Mouse (Mus musculus) limb, embryonic 14.5 days (tissue): ENCODE data around the gene Gm10720. TPM values are rescaled to one million over a fixed set of nuclear protein-coding genes. Genes with fewer than 3 reads are reported as not detected.
"Not testable (repeated sequence)": the region's sequence is repeated elsewhere in the genome, so short reads cannot be mapped to it uniquely, and the experiment has no call there.

Experiments used
- ATAC-seq: fragments of 200-750 bp; cut with Nextera tagmentation; 2 replicates; pipeline ENCODE4 v1.8.0; 2017; ENCODE audit warnings: low read depth, moderate number of reproducible peaks, moderate TSS enrichment; ENCODE audit not compliant: low FRiP score
- DNase-seq: peaks from one replicate; pipeline ENCODE4 v3.0.0-alpha.2; 2015; ENCODE audit warnings: low spot score
- H3K27ac ChIP-seq: fragments of 300-500 bp; sonication (generic); replicated peaks from 2 replicates; pipeline ENCODE4 v1.5.1; 2014; ENCODE audit warnings: low read depth, mild to moderate bottlenecking, low read length, moderate library complexity, mixed read lengths
- H3K27me3 ChIP-seq: fragments of 300-500 bp; sonication (generic); 2 replicates; pipeline ENCODE4 v1.6.1; 2014; ENCODE audit warnings: low read length, mixed read lengths; ENCODE audit not compliant: control insufficient read depth, insufficient read depth
- H3K36me3 ChIP-seq: fragments of 300-500 bp; sonication (generic); 2 replicates; pipeline ENCODE4 v1.6.1; 2014; ENCODE audit warnings: mild to moderate bottlenecking, low read length, moderate library complexity, mixed read lengths; ENCODE audit not compliant: control insufficient read depth, insufficient read depth
- H3K4me1 ChIP-seq: fragments of 300-500 bp; sonication (generic); 2 replicates; pipeline ENCODE4 v1.6.1; 2014; ENCODE audit warnings: antibody characterized with exemption, low read length, mixed read lengths; ENCODE audit not compliant: control insufficient read depth, insufficient read depth
- H3K4me2 ChIP-seq: fragments of 300-500 bp; sonication (generic); replicated peaks from 2 replicates; pipeline ENCODE4 v1.6.1; 2014; ENCODE audit warnings: low read depth, mild to moderate bottlenecking, low read length, moderate library complexity; ENCODE audit not compliant: severe bottlenecking
- H3K4me3 ChIP-seq: fragments of 300-500 bp; sonication (generic); replicated peaks from 2 replicates; pipeline ENCODE4 v1.5.1; 2014; ENCODE audit warnings: low read length
- H3K9ac ChIP-seq: fragments of 300-500 bp; sonication (generic); 2 replicates; pipeline ENCODE4 v1.6.1; 2014; ENCODE audit warnings: mild to moderate bottlenecking, low read depth, low read length, moderate library complexity; ENCODE audit not compliant: severe bottlenecking
- H3K9me3 ChIP-seq: fragments of 300-500 bp; sonication (generic); 2 replicates; pipeline ENCODE4 v1.6.1; 2016; ENCODE audit warnings: low read length; ENCODE audit not compliant: control insufficient read depth
- WGBS: fragments of 180-500 bp; shearing (Covaris S2); extraction: QIAGEN DNeasy Blood & Tissue Kit; methylation state at CpG from one replicate; pipeline ENCODE4 v1.1.7; 2014; 5-methylcytosine and 5-hydroxymethylcytosine counted together
- microRNA-seq: library from miRNA; unstranded; fragments of <30 nt; microRNA quantifications from one replicate; pipeline ENCODE4, GENCODE M21; 2016
- polyA plus RNA-seq, 2 experiments: library from polyadenylated mRNA; depleted of rRNA in 1 of 2; stranded (reverse) in 1 of 2; unstranded in 1 of 2; fragments of >200 nt; fragmentation: Nextera tagmentation in 1 of 2; extraction: Ambion mirVana in 1 of 2; gene quantifications; 2 replicates each; pipeline versions ENCODE4 v1.2.1 to v1.2.3; 2012 to 2014

Gm10720 gene
- polyA plus RNA-seq, 2 experiments = not detected

DNA sequence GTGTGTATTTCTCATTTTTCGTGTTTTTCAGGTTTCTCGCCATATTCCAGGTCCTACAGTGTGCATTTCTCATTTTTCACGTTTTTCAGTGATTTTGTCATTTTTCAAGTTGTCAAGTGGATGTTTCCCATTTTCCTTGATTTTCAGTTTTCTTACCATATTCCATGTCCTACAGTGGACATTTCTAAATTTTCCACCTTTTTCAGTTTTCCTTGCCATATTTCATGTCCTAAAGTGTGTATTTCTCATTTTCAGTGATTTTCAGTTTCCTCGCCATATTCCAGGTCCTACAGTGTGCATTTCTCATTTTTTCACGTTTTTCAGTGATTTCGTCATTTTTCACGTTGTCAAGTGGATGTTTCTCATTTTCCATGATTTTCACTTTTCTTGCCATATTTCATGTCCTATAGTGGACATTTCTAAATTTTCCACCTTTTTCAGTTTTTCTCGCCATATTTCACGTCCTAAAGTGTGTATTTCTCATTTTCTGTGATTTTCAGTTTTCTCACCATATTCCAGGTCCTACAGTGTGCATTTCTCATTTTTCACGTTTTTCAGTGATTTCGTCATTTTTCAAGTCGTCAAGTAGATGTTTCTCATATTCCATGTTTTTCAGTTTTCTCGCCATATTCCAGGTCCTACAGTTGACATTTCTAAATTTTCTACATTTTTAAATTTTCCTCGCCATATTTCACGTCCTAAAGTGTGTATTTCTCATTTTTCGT lies 14.0 kb downstream of the Gm10720 start:
- WGBS = 65% methylated on average over 12 of the region's 16 CpGs
- not testable (repeated sequence) for DNase-seq

DNA sequence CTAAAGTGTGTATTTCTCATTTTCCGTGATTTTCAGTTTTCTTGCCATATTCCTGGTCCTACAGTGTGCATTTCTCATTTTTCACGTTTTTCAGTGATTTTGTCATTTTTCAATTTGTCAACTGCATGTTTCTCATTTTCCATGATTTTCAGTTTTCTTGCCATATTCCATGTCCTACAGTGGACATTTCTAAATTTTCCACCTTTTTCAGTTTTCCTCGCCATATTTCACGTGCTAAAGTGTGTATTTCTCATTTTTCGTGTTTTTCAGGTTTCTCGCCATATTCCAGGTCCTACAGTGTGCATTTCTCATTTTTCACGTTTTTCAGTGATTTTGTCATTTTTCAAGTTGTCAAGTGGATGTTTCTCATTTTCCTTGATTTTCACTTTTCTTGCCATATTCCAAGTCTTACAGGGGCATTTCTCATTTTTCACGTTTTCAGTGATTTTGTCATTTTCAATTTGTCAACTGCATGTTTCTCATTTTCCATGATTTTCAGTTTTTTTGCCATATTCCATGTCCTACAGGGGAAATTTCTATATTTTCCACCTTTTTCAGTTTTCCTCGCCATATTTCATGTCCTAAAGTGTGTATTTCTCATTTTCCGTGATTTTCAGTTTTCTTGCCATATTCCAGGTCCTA lies 15.3 kb downstream of the Gm10720 start:
- WGBS = 78% methylated on average over 2 of the region's 10 CpGs

More for the DNA sequence above, 14.0 kb downstream of the Gm10720 start:
- not testable (repeated sequence) for H3K27me3 ChIP-seq, H3K9ac ChIP-seq, H3K9me3 ChIP-seq, H3K27ac ChIP-seq, H3K4me2 ChIP-seq, H3K36me3 ChIP-seq, H3K4me3 ChIP-seq, H3K4me1 ChIP-seq, ATAC-seq

DNA sequence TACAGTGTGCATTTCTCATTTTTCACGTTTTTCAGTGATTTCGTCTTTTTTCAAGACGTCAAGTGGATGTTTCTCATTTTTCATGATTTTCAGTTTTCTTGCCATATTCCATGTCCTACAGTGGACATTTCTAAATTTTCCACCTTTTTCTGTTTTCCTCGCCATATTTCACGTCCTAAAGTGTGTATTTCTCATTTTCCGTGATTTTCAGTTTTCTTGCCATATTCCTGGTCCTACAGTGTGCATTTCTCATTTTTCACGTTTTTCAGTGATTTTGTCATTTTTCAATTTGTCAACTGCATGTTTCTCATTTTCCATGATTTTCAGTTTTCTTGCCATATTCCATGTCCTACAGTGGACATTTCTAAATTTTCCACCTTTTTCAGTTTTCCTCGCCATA lies 18.8 kb downstream of the Gm10720 start, which contains the start of gene Gm17535:
TSS of gene Gm17535 (plus strand) at position 301 of the 400 bp plus-strand sequence.
- not testable (repeated sequence) for H3K36me3 ChIP-seq, H3K27ac ChIP-seq, H3K4me3 ChIP-seq, DNase-seq, H3K9me3 ChIP-seq, H3K9ac ChIP-seq, H3K4me1 ChIP-seq, ATAC-seq, H3K27me3 ChIP-seq, H3K4me2 ChIP-seq
- WGBS = no CpG with 5 or more reads among the region's 8 CpGs

More for the DNA sequence above, 15.3 kb downstream of the Gm10720 start:
- H3K27me3 ChIP-seq, H3K4me2 ChIP-seq, H3K4me3 ChIP-seq, ATAC-seq, H3K9me3 ChIP-seq, H3K36me3 ChIP-seq, H3K27ac ChIP-seq, H3K4me1 ChIP-seq, H3K9ac ChIP-seq: not testable (repeated sequence)
- DNase-seq = peak; percentile 90

DNA sequence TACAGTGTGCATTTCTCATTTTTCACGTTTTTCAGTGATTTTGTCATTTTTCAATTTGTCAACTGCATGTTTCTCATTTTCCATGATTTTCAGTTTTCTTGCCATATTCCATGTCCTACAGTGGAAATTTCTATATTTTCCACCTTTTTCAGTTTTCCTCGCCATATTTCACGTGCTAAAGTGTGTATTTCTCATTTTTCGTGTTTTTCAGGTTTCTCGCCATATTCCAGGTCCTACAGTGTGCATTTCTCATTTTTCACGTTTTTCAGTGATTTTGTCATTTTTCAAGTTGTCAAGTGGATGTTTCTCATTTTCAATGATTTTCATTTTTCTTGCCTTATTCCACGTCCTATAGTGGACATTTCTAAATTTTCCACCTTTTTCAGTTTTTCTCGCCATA lies 21.1 kb downstream of the Gm10720 start, which contains the start of gene Gm10715:
TSS of gene Gm10715 (plus strand) at position 301 of the 400 bp plus-strand sequence.
- not testable (repeated sequence) for H3K27me3 ChIP-seq, H3K4me3 ChIP-seq, H3K27ac ChIP-seq, H3K9me3 ChIP-seq, H3K36me3 ChIP-seq, DNase-seq, ATAC-seq, H3K4me2 ChIP-seq, H3K9ac ChIP-seq, H3K4me1 ChIP-seq
- WGBS = 82% methylated on average over 6 of the region's 8 CpGs

DNA sequence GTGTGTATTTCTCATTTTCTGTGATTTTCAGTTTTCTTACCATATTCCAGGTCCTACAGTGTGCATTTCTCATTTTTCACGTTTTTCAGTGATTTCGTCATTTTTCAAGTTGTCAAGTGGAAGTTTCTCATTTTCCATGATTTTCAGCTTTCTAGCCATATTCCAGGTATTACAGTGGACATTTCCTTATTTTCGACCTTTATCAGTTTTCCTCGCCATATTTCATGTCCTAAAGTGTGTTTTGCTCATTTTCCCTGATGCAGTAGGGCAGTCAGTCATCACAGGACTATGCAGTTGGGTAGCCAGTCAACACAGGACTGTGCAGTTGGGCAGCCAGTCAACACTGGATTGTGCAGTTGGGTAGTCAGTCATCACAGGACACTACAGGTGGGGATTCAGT lies 22.7 kb downstream of the Gm10720 start:
- ATAC-seq, H3K9me3 ChIP-seq, H3K27me3 ChIP-seq, H3K4me1 ChIP-seq, DNase-seq, H3K4me3 ChIP-seq, H3K36me3 ChIP-seq, H3K27ac ChIP-seq, H3K9ac ChIP-seq, H3K4me2 ChIP-seq: not testable (repeated sequence)
- WGBS = 57% methylated on average over 4 of the region's 4 CpGs

Small RNA genes lying within 50 kb of the gene (microRNA-seq; reads per million reads assigned to microRNA genes)
- not detected for gene Mir101c

Other genes starting within 250 kb of the Gm10720 start
- not detected in 2 replicates for gene Gm10722, start 14.7 kb upstream of the Gm10720 start, polyA plus RNA-seq (2012; rRNA removed)
- not detected in 2 replicates for gene Gm10722, start 14.7 kb upstream of the Gm10720 start, polyA plus RNA-seq (2014; fragmentation: Nextera tagmentation; extraction: Ambion mirVana)
- gene Gm11168, start 12.3 kb upstream of the Gm10720 start, polyA plus RNA-seq (2012; rRNA removed) = 0.27 TPM in 1 of 2 replicates, not detected in the other
- gene Gm11168, start 12.3 kb upstream of the Gm10720 start, polyA plus RNA-seq (2014; fragmentation: Nextera tagmentation; extraction: Ambion mirVana) = not detected in 2 replicates
- not detected in 2 replicates for gene Gm10721, start 2.5 kb upstream of the Gm10720 start, polyA plus RNA-seq (2012; rRNA removed)
- gene Gm10721, start 2.5 kb upstream of the Gm10720 start, polyA plus RNA-seq (2014; fragmentation: Nextera tagmentation; extraction: Ambion mirVana) = 0.35 TPM in 1 of 2 replicates, not detected in the other
- gene Gm10719, start 1.8 kb downstream of the Gm10720 start, polyA plus RNA-seq (2012; rRNA removed) = 0.12 TPM in 1 of 2 replicates, not detected in the other
- not detected in 2 replicates for gene Gm10719, start 1.8 kb downstream of the Gm10720 start, polyA plus RNA-seq (2014; fragmentation: Nextera tagmentation; extraction: Ambion mirVana)
- 0.10 TPM in 1 of 2 replicates, not detected in the other for gene Gm10718, start 7.9 kb downstream of the Gm10720 start, polyA plus RNA-seq (2012; rRNA removed)
- gene Gm10718, start 7.9 kb downstream of the Gm10720 start, polyA plus RNA-seq (2014; fragmentation: Nextera tagmentation; extraction: Ambion mirVana) = not detected in 2 replicates
- gene Gm10717, start 9.8 kb downstream of the Gm10720 start, polyA plus RNA-seq (2012; rRNA removed) = not detected in 2 replicates
- gene Gm10717, start 9.8 kb downstream of the Gm10720 start, polyA plus RNA-seq (2014; fragmentation: Nextera tagmentation; extraction: Ambion mirVana) = not detected in 2 replicates
- not detected in 2 replicates for gene Gm17535, start 18.9 kb downstream of the Gm10720 start, polyA plus RNA-seq (2012; rRNA removed)
- not detected in 2 replicates for gene Gm17535, start 18.9 kb downstream of the Gm10720 start, polyA plus RNA-seq (2014; fragmentation: Nextera tagmentation; extraction: Ambion mirVana)
- gene Gm10715, start 21.2 kb downstream of the Gm10720 start, polyA plus RNA-seq (2012; rRNA removed) = not detected in 2 replicates
- not detected in 2 replicates for gene Gm10715, start 21.2 kb downstream of the Gm10720 start, polyA plus RNA-seq (2014; fragmentation: Nextera tagmentation; extraction: Ambion mirVana)